Mouse (Mus musculus): ENCODE data around the gene Gm10024. TPM values are rescaled to one million over a fixed set of nuclear protein-coding genes. Genes with fewer than 3 reads are reported as not detected.
"Not testable (repeated sequence)": the region's sequence is repeated elsewhere in the genome, so short reads cannot be mapped to it uniquely, and the experiment has no call there.

Gene Gm10024
- polyA plus RNA-seq, 1 experiment from 2014 or later: not detected

- Histone ChIP-seq H3K9me3 (replicated peaks; ENCODE audit: control insufficient read depth, low read length) (no peaks in the 10 kb centered on the region), H3K9ac (replicated peaks; ENCODE audit: low read length) (no peak overlapping the region), H3K4me1 (ENCODE audit: control insufficient read depth, insufficient read depth, low read length) (no peaks in the 10 kb centered on the region), H3K4me3 (ENCODE audit: low read depth, low read length) (no peak overlapping the region), H3K4me2 (ENCODE audit: low read depth, low read length) (no peak overlapping the region), H3K27me3 (ENCODE audit: control insufficient read depth, insufficient read depth, low read length) (no peaks in the 10 kb centered on the region), H3K27ac (replicated peaks; ENCODE audit: low read depth, low read length) (no peak overlapping the region), H3K36me3 (replicated peaks; ENCODE audit: control insufficient read depth, insufficient read depth, low read depth, low read length) (no peaks in the 10 kb centered on the region)
- DNase-seq (ENCODE audit: low spot score) (no peak), ATAC-seq (replicated peaks; ENCODE audit: insufficient number of reproducible peaks, low FRiP score, low TSS enrichment, low read depth) (no peak)
- 57% methylated on average over 4 of the region's 4 CpGs for WGBS
Observed at GRCm38 (mm10) chr10:77713734-77714133, 2.5 kb downstream of the Gm10024 start.

GRCm38 (mm10) chr10:77715507-77715906 is 4.2 kb downstream of the Gm10024 start, which contains the start of gene Gm10142:
Gm10142 (plus strand) TSS chr10:77715807.
- WGBS: 93% methylated on average over 1 of the region's 1 CpGs
- Histone ChIP-seq H3K36me3 (replicated peaks; ENCODE audit: control insufficient read depth, insufficient read depth, low read depth, low read length) (no peaks in the 10 kb centered on the region), H3K4me3 (ENCODE audit: low read depth, low read length) (no peak within 1 kb of the TSS), H3K27me3 (ENCODE audit: control insufficient read depth, insufficient read depth, low read length) (no peaks in the 10 kb centered on the region), H3K4me1 (ENCODE audit: control insufficient read depth, insufficient read depth, low read length) (no peaks in the 10 kb centered on the region), H3K9ac (replicated peaks; ENCODE audit: low read length) (no peak within 1 kb of the TSS), H3K4me2 (ENCODE audit: low read depth, low read length) (no peak within 1 kb of the TSS), H3K27ac (replicated peaks; ENCODE audit: low read depth, low read length) (no peak within 1 kb of the TSS), H3K9me3 (replicated peaks; ENCODE audit: control insufficient read depth, low read length) (no peaks in the 10 kb centered on the region)
- no peak for DNase-seq (ENCODE audit: low spot score)
- no peak for ATAC-seq (replicated peaks; ENCODE audit: insufficient number of reproducible peaks, low FRiP score, low TSS enrichment, low read depth)

GRCm38 (mm10) chr10:77720299-77720698 is 9.0 kb downstream of the Gm10024 start, which contains the start of gene Krtap12-1:
Krtap12-1 (plus strand) TSS chr10:77720599.
- not testable (repeated sequence) for H3K9me3 ChIP-seq (replicated peaks; ENCODE audit: control insufficient read depth, low read length); ATAC-seq (replicated peaks; ENCODE audit: insufficient number of reproducible peaks, low FRiP score, low TSS enrichment, low read depth); H3K36me3 ChIP-seq (replicated peaks; ENCODE audit: control insufficient read depth, insufficient read depth, low read depth, low read length); H3K27me3 ChIP-seq (ENCODE audit: control insufficient read depth, insufficient read depth, low read length); H3K9ac ChIP-seq (replicated peaks; ENCODE audit: low read length); DNase-seq (ENCODE audit: low spot score); H3K4me3 ChIP-seq (ENCODE audit: low read depth, low read length); H3K4me2 ChIP-seq (ENCODE audit: low read depth, low read length); H3K27ac ChIP-seq (replicated peaks; ENCODE audit: low read depth, low read length); H3K4me1 ChIP-seq (ENCODE audit: control insufficient read depth, insufficient read depth, low read length)
- whole genome bisulfite sequencing: 81% methylated on average over 1 of the region's 1 CpGs

GRCm38 (mm10) chr10:77724855-77725254 is 13.6 kb downstream of the Gm10024 start:
- H3K9ac ChIP-seq (replicated peaks; ENCODE audit: low read length): no peak overlapping the region
- no peaks in the 10 kb centered on the region for H3K27me3 ChIP-seq (ENCODE audit: control insufficient read depth, insufficient read depth, low read length)
- no peak overlapping the region for H3K4me3 ChIP-seq (ENCODE audit: low read depth, low read length)
- H3K36me3 ChIP-seq (replicated peaks; ENCODE audit: control insufficient read depth, insufficient read depth, low read depth, low read length): no peaks in the 10 kb centered on the region
- ATAC-seq (replicated peaks; ENCODE audit: insufficient number of reproducible peaks, low FRiP score, low TSS enrichment, low read depth) (no peak), DNase-seq (ENCODE audit: low spot score) (no peak)
- no peak overlapping the region for H3K27ac ChIP-seq (replicated peaks; ENCODE audit: low read depth, low read length)
- 76% methylated on average over 8 of the region's 8 CpGs for WGBS
- H3K4me1 ChIP-seq (ENCODE audit: control insufficient read depth, insufficient read depth, low read length): no peaks in the 10 kb centered on the region
- no peak overlapping the region for H3K4me2 ChIP-seq (ENCODE audit: low read depth, low read length)
- no peaks in the 10 kb centered on the region for H3K9me3 ChIP-seq (replicated peaks; ENCODE audit: control insufficient read depth, low read length)

GRCm38 (mm10) chr10:77726186-77726585 is 14.9 kb downstream of the Gm10024 start, which contains the start of gene Gm10100:
Gm10100 (plus strand) TSS chr10:77726486.
- Histone ChIP-seq H3K27me3 (ENCODE audit: control insufficient read depth, insufficient read depth, low read length) (no peaks in the 10 kb centered on the region), H3K27ac (replicated peaks; ENCODE audit: low read depth, low read length) (no peak within 1 kb of the TSS), H3K4me2 (ENCODE audit: low read depth, low read length) (no peak within 1 kb of the TSS), H3K4me1 (ENCODE audit: control insufficient read depth, insufficient read depth, low read length) (no peaks in the 10 kb centered on the region), H3K4me3 (ENCODE audit: low read depth, low read length) (no peak within 1 kb of the TSS), H3K36me3 (replicated peaks; ENCODE audit: control insufficient read depth, insufficient read depth, low read depth, low read length) (no peaks in the 10 kb centered on the region), H3K9me3 (replicated peaks; ENCODE audit: control insufficient read depth, low read length) (no peaks in the 10 kb centered on the region), H3K9ac (replicated peaks; ENCODE audit: low read length) (no peak within 1 kb of the TSS)
- no peak for ATAC-seq (replicated peaks; ENCODE audit: insufficient number of reproducible peaks, low FRiP score, low TSS enrichment, low read depth)
- WGBS: 39% methylated on average over 3 of the region's 3 CpGs
- no peak for DNase-seq (ENCODE audit: low spot score)

GRCm38 (mm10) chr10:77728280-77728679 is 17.0 kb downstream of the Gm10024 start:
- Histone ChIP-seq H3K4me2 (ENCODE audit: low read depth, low read length) (no peak overlapping the region), H3K9me3 (replicated peaks; ENCODE audit: control insufficient read depth, low read length) (no peaks in the 10 kb centered on the region), H3K27me3 (ENCODE audit: control insufficient read depth, insufficient read depth, low read length) (no peaks in the 10 kb centered on the region), H3K27ac (replicated peaks; ENCODE audit: low read depth, low read length) (no peak overlapping the region), H3K36me3 (replicated peaks; ENCODE audit: control insufficient read depth, insufficient read depth, low read depth, low read length) (no peaks in the 10 kb centered on the region), H3K4me1 (ENCODE audit: control insufficient read depth, insufficient read depth, low read length) (no peaks in the 10 kb centered on the region), H3K9ac (replicated peaks; ENCODE audit: low read length) (no peak overlapping the region), H3K4me3 (ENCODE audit: low read depth, low read length) (no peak overlapping the region)
- ATAC-seq (replicated peaks; ENCODE audit: insufficient number of reproducible peaks, low FRiP score, low TSS enrichment, low read depth) (no peak), DNase-seq (ENCODE audit: low spot score) (no peak)
- WGBS: 59% methylated on average over 4 of the region's 4 CpGs

- no peak overlapping the region for H3K4me2 ChIP-seq (ENCODE audit: low read depth, low read length)
- H3K4me3 ChIP-seq (ENCODE audit: low read depth, low read length): no peak overlapping the region
- no peak overlapping the region for H3K27ac ChIP-seq (replicated peaks; ENCODE audit: low read depth, low read length)
- H3K9me3 ChIP-seq (replicated peaks; ENCODE audit: control insufficient read depth, low read length): no peaks in the 10 kb centered on the region
- 60% methylated on average over 4 of the region's 4 CpGs for WGBS
- H3K27me3 ChIP-seq (ENCODE audit: control insufficient read depth, insufficient read depth, low read length): no peaks in the 10 kb centered on the region
- H3K36me3 ChIP-seq (replicated peaks; ENCODE audit: control insufficient read depth, insufficient read depth, low read depth, low read length): no peaks in the 10 kb centered on the region
- no peak for ATAC-seq (replicated peaks; ENCODE audit: insufficient number of reproducible peaks, low FRiP score, low TSS enrichment, low read depth)
- no peaks in the 10 kb centered on the region for H3K4me1 ChIP-seq (ENCODE audit: control insufficient read depth, insufficient read depth, low read length)
- DNase-seq (ENCODE audit: low spot score): no peak
- no peak overlapping the region for H3K9ac ChIP-seq (replicated peaks; ENCODE audit: low read length)
Observed at GRCm38 (mm10) chr10:77729241-77729640, 18.0 kb downstream of the Gm10024 start.

- 100% methylated on average over 1 of the region's 1 CpGs for WGBS
- no peaks in the 10 kb centered on the region for H3K36me3 ChIP-seq (replicated peaks; ENCODE audit: control insufficient read depth, insufficient read depth, low read depth, low read length)
- no peak overlapping the region for H3K4me2 ChIP-seq (ENCODE audit: low read depth, low read length)
- no peak overlapping the region for H3K9ac ChIP-seq (replicated peaks; ENCODE audit: low read length)
- H3K9me3 ChIP-seq (replicated peaks; ENCODE audit: control insufficient read depth, low read length): no peaks in the 10 kb centered on the region
- H3K27ac ChIP-seq (replicated peaks; ENCODE audit: low read depth, low read length): no peak overlapping the region
- no peak for ATAC-seq (replicated peaks; ENCODE audit: insufficient number of reproducible peaks, low FRiP score, low TSS enrichment, low read depth)
- no peaks in the 10 kb centered on the region for H3K4me1 ChIP-seq (ENCODE audit: control insufficient read depth, insufficient read depth, low read length)
- no peak overlapping the region for H3K4me3 ChIP-seq (ENCODE audit: low read depth, low read length)
- no peak for DNase-seq (ENCODE audit: low spot score)
- no peaks in the 10 kb centered on the region for H3K27me3 ChIP-seq (ENCODE audit: control insufficient read depth, insufficient read depth, low read length)
Observed at GRCm38 (mm10) chr10:77735928-77736327, 24.7 kb downstream of the Gm10024 start.
